Mouse (Mus musculus): ENCODE data around the gene Prps1. TPM values are rescaled to one million over a fixed set of nuclear protein-coding genes. Genes with fewer than 3 reads are reported as not detected.
"Not testable (repeated sequence)": the region's sequence is repeated elsewhere in the genome, so short reads cannot be mapped to it uniquely, and the experiment has no call there.

Prps1 gene
- polyA plus RNA-seq, 1 experiment, result 10.2 TPM

- Histone ChIP-seq H3K4me3 (replicated peaks; ENCODE audit: extremely low read depth, low read depth, low read length) (no peak overlapping the region), H3K4me1 (ENCODE audit: control insufficient read depth, insufficient read depth, low read length) (no peaks in the 10 kb centered on the region; the same call in 1 of the 2 replicates)
- WGBS, result 56% methylated on average over 7 of the region's 7 CpGs
- DNase-seq, result no peak
- TF ChIP-seq CTCF (IDR thresholded peaks at IDR 0.05; ENCODE audit: insufficient read depth, low read length) (no peak), POLR2A (IDR thresholded peaks at IDR 0.05; ENCODE audit: borderline replicate concordance, extremely low read depth, low read depth, low read length) (no peak)
Measured at GRCm38 (mm10) chrX:140493527-140494029, 37.2 kb downstream of the Prps1 start.

GRCm38 (mm10) chrX:140494170-140494569 lies 37.8 kb downstream of the Prps1 start:
- TF ChIP-seq POLR2A (IDR thresholded peaks at IDR 0.05; ENCODE audit: borderline replicate concordance, extremely low read depth, low read depth, low read length), result no peak
- no peak overlapping the region for H3K4me3 ChIP-seq (replicated peaks; ENCODE audit: extremely low read depth, low read depth, low read length)
- no peak for DNase-seq
- no peaks in the 10 kb centered on the region; the same call in 1 of the 2 replicates for H3K4me1 ChIP-seq (ENCODE audit: control insufficient read depth, insufficient read depth, low read length)
- 88% methylated on average over 6 of the region's 6 CpGs for WGBS

DNA sequence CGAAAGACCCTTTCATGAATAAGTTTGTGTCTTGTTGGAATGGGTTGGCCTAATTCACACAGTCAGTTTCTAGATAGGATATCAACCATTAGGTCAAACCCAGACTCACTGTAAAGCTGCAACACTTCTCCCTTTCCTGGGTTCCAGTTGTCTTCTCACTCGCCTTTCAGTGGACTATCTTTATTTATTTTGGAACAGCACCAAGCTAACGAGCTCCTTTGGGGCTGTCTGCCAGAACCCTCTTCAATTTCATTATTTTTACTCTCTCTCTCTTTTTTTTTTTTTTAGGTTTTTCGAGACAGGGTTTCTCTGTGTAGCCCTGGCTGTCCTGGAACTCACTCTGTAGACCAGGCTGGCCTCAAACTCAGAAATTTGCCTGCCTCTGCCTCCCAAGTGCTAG lies 42.0 kb downstream of the Prps1 start:
- WGBS, result 46% methylated on average over 4 of the region's 4 CpGs
- not testable (repeated sequence) for H3K4me1 ChIP-seq (ENCODE audit: control insufficient read depth, insufficient read depth, low read length); DNase-seq; H3K4me3 ChIP-seq (replicated peaks; ENCODE audit: extremely low read depth, low read depth, low read length)

- Histone ChIP-seq H3K4me1 (ENCODE audit: control insufficient read depth, insufficient read depth, low read length) (peaks cover 13% of the 10 kb centered on the region), H3K4me3 (replicated peaks; ENCODE audit: extremely low read depth, low read depth, low read length) (no peak overlapping the region)
- WGBS, result 58% methylated on average over 5 of the region's 5 CpGs
- DNase-seq, result no peak
- TF ChIP-seq CTCF (IDR thresholded peaks at IDR 0.05; ENCODE audit: insufficient read depth, low read length) (no peak), POLR2A (IDR thresholded peaks at IDR 0.05; ENCODE audit: borderline replicate concordance, extremely low read depth, low read depth, low read length) (no peak)
Measured at GRCm38 (mm10) chrX:140500306-140500705, 43.9 kb downstream of the Prps1 start.

DNA sequence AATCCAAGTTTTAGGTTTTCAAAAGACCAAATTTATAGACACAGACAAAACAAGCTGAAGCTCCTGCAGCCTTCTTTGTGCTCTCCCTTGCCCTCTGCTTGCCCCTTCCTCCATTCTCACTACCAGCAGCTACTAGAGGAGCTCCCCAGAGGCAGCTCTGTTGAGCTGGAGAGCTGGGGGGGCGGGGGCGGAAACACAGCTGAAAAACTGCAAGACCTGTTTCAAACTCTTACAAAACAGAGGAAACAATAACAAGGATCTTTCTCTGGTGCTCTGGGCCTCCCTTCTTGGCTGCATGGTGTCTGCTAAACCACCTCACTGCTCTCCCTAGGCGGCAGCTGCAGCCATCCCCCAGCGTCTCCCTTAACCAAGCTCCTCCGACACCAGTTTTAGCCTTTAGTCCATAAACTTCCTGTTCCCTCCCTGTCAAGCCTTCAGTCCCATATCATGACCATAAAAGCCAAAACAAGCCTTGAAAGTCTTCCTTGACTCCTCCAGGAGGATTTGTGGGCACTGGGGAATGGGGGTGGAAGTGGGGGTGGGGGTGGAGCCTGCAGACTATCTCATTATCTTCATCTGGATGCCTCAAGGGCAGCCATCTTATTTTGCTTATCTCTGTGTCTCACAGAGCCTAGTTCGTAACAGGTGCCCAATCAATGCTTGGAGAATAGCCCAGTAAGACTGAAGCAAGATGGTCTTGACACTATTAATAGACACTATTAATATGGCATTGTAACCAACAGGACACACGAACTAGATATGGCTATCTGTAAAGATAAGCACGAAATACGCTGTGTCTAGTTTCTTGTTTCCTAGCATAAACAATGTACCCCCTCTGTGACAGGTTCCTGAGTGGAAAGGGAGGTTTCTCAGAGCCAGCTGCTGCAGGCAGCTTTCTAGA lies 45.2 kb downstream of the Prps1 start:
- 59% methylated on average over 9 of the region's 9 CpGs for WGBS
- DNase-seq, result no peak
- TF ChIP-seq POLR2A (IDR thresholded peaks at IDR 0.05; ENCODE audit: borderline replicate concordance, extremely low read depth, low read depth, low read length), result no peak
- TF ChIP-seq CTCF (IDR thresholded peaks at IDR 0.05; ENCODE audit: insufficient read depth, low read length), result no peak
- H3K4me3 ChIP-seq (replicated peaks; ENCODE audit: extremely low read depth, low read depth, low read length), result no peak overlapping the region
- H3K4me1 ChIP-seq (ENCODE audit: control insufficient read depth, insufficient read depth, low read length), result peaks cover 22% of the 10 kb centered on the region

DNA sequence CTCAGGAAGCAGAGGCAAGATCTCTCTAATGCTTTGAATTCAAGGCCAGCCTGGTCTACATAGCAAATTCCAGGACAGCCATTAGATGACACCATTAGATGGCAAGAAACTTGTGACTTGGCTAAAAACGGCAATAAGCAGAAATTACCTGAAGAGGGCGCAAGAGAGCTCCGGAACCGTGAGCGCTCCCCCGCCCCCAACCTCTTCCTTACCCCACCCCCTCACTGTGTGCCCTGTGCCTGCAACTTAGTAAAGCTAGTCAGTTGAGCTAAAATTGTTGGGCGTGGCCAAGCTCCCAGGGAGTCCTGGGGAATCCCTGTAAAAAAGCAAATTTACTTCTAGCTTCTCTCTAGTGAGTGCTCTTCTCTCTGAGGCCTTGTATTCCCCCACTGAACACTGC lies 47.5 kb downstream of the Prps1 start:
- Histone ChIP-seq H3K4me1 (ENCODE audit: control insufficient read depth, insufficient read depth, low read length) (peaks cover 26% of the 10 kb centered on the region), H3K4me3 (replicated peaks; ENCODE audit: extremely low read depth, low read depth, low read length) (no peak overlapping the region)
- no peak for DNase-seq
- 16% methylated on average over 7 of the region's 7 CpGs for WGBS
- TF ChIP-seq POLR2A (IDR thresholded peaks at IDR 0.05; ENCODE audit: borderline replicate concordance, extremely low read depth, low read depth, low read length) (no peak), CTCF (IDR thresholded peaks at IDR 0.05; ENCODE audit: insufficient read depth, low read length) (peak; percentile 41)

DNA sequence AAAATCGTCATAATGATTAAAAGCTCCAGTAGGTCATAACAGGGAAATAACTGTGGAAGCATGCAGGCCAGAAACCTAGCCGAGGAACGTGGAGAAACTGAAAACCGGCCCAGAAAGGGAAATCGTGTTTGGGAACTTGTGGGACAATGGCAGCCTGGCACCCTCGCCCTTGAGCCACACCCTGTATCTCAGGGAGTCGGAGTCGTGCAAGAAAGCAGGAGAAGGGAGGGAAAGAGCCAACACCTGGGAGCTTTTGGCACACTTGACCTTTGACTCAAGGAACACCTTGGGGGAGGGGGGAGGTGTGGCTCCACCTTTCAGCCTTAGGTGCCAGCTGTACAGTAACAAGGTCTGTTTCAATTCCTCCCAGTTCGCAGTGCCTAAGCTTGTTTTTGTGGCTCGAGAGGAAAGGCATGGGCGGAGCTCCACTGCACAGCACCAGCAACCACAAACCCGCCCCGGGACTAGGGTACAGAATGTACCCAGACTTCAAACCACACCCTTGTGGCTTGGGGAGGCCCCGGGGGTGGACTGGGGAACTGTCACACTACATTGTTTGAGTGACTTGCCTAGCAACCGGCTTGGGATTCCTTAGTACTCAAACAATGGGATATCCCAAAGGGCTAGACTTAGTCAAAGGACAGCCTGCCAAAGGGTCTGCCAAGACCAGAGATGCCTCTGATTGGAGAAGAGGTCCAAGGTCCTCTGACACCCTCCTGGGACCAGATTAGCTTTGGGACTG lies 49.3 kb downstream of the Prps1 start:
- WGBS, result 39% methylated on average over 15 of the region's 15 CpGs
- DNase-seq, result peak; percentile 68
- H3K4me3 ChIP-seq (replicated peaks; ENCODE audit: extremely low read depth, low read depth, low read length), result no peak overlapping the region
- H3K4me1 ChIP-seq (ENCODE audit: control insufficient read depth, insufficient read depth, low read length), result peaks cover 28% of the 10 kb centered on the region
- TF ChIP-seq CTCF (IDR thresholded peaks at IDR 0.05; ENCODE audit: insufficient read depth, low read length), result no peak
- peak; percentile 58; the same call in 1 of the 2 replicates for TF ChIP-seq POLR2A (IDR thresholded peaks at IDR 0.05; ENCODE audit: borderline replicate concordance, extremely low read depth, low read depth, low read length)

GRCm38 (mm10) chrX:140506436-140507180 lies 50.2 kb downstream of the Prps1 start:
- Histone ChIP-seq H3K4me1 (ENCODE audit: control insufficient read depth, insufficient read depth, low read length) (peaks cover 28% of the 10 kb centered on the region), H3K4me3 (replicated peaks; ENCODE audit: extremely low read depth, low read depth, low read length) (no peak overlapping the region)
- DNase-seq, result no peak
- 52% methylated on average over 6 of the region's 6 CpGs for WGBS
- TF ChIP-seq CTCF (IDR thresholded peaks at IDR 0.05; ENCODE audit: insufficient read depth, low read length) (no peak), POLR2A (IDR thresholded peaks at IDR 0.05; ENCODE audit: borderline replicate concordance, extremely low read depth, low read depth, low read length) (no peak)

DNA sequence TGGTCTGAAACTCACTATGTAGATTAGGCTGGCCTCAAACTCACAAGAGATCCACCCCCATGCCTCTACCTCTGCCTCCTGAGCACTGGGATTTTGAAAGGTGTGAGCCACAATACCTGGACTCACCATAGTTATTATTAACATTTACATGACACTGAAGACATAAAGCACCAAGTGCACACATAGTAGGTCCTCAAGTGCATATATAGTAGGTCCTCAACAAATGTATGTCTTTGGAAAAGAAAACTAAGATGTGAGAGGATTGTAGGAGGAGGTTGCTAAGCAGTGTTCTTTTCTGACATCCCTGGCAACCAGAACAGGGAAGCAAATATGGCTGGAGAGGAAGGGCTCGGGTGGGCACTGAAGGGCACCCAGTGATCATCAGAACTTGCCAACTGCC lies 51.0 kb downstream of the Prps1 start:
- Histone ChIP-seq H3K4me3 (replicated peaks; ENCODE audit: extremely low read depth, low read depth, low read length) (no peak overlapping the region), H3K4me1 (ENCODE audit: control insufficient read depth, insufficient read depth, low read length) (peaks cover 33% of the 10 kb centered on the region)
- DNase-seq, result no peak
- TF ChIP-seq POLR2A (IDR thresholded peaks at IDR 0.05; ENCODE audit: borderline replicate concordance, extremely low read depth, low read depth, low read length) (no peak), CTCF (IDR thresholded peaks at IDR 0.05; ENCODE audit: insufficient read depth, low read length) (no peak)
- 56% methylated on average over 1 of the region's 1 CpGs for WGBS

GRCm38 (mm10) chrX:140508791-140509190 lies 52.4 kb downstream of the Prps1 start:
- not testable (repeated sequence) for H3K4me3 ChIP-seq (replicated peaks; ENCODE audit: extremely low read depth, low read depth, low read length); DNase-seq
- 82% methylated on average over 4 of the region's 4 CpGs for WGBS
- peaks cover 36% of the 10 kb centered on the region for H3K4me1 ChIP-seq (ENCODE audit: control insufficient read depth, insufficient read depth, low read length)
